Mouse (Mus musculus) heart, adult 2 months (tissue): Measurements from ENCODE around the gene Hsd17b7.

ENCODE experiments used
- CTCF ChIP-seq: fragments of 200-600 bp; IDR thresholded peaks from 2 replicates; pipeline ENCODE4 v1.8.1; 2022; ENCODE audit warnings: antibody characterized with exemption, mild to moderate bottlenecking, moderate library complexity
- POLR2A ChIP-seq: fragments of 200-500 bp; IDR thresholded peaks from 2 replicates; pipeline ENCODE4 v1.6.1; 2011; ENCODE audit warnings: mild to moderate bottlenecking, low read depth, low read length, control low read depth; ENCODE audit not compliant: insufficient read depth

- TF ChIP-seq CTCF = no peak
- no peak for TF ChIP-seq POLR2A
Observed at GRCm38 (mm10) chr1:170006516-170006915, 37.5 kb upstream of the Hsd17b7 start.
